Mouse (Mus musculus) heart, adult 11 months (tissue): ENCODE results near the gene Olfr464.
"Not testable (repeated sequence)": the region's sequence is repeated elsewhere in the genome, so short reads cannot be mapped to it uniquely, and the experiment has no call there.

Experiments
- DNase-seq: peaks from one replicate; pipeline ENCODE4 v3.0.0; 2022

The Olfr464 gene

DNA sequence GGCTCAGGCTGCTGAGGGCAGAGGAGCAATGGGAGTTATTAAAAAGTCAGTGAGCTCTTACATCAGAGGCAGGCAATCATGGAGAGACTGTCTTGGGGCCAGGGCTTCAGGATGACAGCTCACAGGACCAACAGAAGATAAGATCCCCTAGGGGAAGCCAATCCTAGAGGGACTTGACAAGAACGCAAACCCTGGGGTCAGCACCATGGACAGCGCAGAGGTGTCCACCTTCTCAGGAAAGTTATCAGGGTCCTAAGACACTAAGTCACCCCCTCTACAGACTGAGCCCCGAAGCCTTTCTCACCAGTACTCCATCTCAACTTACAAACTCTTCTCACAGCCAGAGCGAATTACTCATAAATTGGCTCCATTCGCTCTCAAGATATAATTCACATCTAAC is at the start of gene Olfr464:
Gene Olfr464 (minus strand): TSS at position 2 of the 400 bp plus-strand sequence.
- no peak for DNase-seq

DNA sequence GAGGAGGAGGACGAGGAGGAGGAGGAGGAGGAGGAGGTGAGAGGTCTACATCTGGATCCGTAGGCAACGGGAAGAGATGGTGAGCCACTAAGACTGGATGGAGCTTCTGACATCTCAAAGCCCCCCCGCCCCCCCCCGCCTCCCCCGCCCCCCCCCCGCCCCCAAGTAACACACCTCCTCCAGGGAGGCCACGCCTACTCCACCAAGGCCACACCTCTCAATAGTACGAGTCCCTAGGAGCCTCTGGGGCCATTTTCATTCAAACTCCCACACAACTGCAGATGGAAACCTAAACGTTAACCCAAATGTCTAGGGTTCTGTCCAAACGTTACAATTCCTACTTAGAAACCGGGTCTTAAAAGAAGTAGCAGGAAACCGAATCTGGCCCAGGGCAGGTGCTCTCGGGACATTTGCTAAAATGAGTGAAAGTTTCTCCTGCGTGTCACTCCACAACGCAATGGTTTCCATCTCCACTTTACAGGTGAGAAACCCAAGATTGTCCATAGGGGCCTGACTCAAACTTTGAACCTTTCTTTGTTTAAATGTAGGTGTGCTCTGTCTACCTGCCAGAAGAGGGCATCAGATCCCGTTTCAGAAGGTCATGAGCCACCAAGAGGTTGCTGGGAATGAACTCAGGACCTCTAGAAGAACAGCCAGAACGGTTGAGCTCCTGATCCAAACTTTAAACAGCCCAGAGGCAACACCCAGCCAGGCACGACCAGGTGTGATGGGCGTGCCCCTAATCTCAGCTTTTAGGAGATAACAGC is 47.8 kb upstream of the Olfr464 start:
- no peak for DNase-seq

DNA sequence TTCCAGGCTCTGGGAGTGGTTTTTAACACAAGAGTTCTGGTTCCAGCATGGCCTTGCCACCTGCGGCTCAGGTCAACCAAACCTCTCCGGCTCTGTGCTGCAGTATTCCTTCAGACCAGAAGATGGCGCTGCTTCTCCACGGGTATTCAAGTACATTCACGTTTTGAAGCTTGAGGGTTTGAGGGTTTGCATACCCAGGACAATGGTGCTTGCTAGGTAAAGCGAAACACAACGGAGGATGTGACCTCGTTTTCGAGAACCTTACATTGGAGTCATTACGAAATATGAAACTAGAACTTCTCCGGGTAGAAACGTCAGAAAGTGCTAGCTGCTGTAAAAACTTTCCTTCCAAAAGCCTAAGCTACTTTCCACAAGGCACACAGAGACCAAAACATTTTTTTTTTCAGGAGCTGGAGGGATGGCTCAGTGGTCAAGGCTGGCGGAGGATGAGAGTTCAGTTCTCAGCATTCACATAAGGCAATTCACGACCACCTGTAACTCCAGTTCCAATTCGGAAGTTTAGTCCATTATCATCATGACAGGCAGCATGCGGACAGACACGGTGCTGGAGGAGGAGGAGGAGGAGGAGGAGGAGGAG is 47.0 kb upstream of the Olfr464 start:
- peak; percentile 95 for DNase-seq

DNA sequence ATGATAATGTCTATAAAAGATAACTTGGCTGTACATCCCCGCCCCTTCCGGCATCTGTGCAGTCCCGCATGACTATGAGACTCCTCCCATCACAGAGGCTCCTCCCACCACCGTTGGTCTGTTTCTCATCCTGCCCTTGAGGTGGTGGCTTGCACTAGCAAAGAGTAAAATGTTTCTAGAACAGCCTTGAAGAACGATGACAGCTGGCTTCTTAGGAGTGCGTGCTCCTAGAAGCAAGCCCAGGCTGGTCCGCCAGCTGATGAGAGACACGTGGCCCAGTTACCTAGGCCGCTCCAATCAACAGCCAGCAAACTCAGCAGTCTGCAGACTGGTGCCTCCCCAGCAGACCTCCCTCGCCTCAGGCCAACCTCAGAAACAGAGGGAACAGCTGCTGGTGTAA is 45.4 kb upstream of the Olfr464 start:
- DNase-seq, result no peak

DNA sequence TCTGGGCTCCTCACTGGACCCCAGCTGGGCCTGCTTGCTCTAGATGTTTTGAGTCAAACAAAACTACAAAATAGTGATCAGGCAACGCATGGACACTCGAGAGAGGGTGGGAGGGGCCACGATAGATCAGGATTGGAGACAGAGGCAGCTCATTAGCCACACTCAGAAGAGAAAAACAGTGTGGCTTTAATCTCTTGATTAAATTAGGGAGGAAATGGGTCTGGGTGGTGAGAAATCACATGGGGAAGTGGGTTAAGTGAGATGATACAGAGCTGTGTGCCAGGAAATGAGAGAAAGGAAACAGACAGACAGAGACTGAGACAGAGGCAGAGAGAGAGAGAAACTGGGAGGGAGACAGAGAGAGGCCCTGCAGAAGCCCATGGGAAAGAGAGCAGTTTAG is 44.5 kb upstream of the Olfr464 start:
- DNase-seq, result no peak

DNA sequence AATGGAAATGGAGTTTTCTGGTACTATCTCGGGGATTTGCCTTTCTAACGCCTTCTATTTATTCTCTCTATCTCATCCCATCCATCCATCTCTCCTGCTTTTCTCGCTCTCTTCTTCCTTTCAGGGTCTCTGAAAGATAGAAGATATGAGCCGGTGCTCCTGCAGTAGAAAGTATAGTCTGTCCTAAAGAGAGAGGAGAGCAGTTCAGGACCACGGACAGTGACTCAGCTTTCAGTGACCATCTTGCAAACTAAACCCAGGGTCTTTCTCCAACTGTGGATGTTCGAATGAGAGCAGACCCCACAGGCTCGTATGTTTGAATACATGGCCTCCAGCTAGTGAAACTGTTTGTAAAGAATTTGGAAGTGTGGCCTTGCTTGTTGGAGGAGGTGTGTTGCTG is 36.3 kb upstream of the Olfr464 start:
- DNase-seq, result no peak

DNA sequence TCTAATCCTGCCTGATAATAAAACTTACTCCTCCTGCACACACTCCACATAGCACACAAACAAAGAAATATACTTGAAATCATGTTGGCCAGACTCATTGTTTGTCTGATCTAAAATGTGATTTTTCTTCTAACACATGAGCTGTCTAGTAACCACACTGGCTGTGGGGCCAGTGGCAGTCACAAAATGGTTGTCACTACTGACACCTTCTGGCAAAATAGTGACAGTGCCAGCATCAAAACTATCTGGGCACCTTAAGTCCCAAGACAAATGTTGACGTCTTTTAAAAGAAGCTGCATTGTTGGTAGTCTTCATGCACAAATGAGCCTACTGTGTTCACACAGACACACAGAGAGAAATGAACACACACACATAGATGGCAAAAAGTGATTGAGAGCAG is 34.4 kb upstream of the Olfr464 start:
- DNase-seq, result no peak

DNA sequence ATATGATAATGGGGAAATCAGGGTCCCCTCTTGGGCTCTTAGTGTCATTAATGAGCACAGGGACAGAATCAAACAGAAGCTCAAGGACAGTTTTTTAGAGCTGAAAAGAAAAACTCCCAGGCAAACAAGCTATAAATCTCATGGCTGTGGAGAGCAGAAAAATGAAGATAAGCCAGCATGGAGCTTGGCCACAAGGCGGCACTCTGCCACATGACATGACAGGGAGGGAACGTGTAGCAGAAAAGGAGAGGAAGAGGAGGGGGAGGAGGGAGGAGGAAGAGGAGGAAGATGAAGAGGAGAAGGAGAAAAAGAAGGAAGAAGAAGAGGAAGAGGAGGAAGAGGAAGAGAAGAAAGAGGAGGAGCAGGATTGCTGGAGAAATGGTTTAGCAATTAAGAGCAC is 29.2 kb upstream of the Olfr464 start:
- no peak for DNase-seq

DNA sequence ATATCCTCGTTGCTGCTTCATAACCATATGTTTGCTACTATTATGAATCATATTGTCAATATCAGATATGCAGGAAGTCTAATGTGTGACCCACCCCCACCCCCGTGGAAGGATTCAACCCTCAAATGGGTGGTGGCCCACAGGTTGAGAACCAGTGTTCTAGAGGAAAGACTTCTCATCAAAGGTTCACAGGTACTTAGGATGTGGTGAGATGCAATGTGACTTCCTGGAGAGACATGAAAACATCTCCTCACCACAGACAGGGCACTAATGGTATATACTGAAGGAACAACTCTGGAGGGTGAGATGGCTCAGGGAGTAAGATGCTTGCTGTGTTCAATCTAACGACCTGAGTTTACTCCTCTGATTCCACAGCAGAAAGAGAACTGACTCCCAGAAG is 14.7 kb upstream of the Olfr464 start:
- DNase-seq, result no peak

DNA sequence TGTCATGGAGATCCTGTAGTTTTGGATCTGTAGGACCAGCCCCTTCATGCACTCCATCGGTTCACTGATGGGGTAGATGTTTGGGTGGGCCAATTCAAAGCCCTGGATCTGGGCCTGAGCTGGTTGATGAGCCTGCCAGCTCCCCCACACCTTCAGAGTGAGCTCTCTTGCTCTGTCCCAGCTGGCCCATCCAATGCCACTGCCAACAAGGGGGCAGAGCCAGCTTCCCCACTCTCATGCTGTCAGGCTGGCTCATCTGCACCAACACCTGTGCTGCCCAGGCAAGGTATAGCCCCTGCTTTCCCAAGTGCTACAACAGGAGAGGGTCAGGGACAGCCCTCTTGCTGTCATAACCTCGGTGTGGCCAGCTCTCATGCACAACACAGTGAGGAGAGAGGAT is 13.0 kb upstream of the Olfr464 start:
- DNase-seq, result no peak

DNA sequence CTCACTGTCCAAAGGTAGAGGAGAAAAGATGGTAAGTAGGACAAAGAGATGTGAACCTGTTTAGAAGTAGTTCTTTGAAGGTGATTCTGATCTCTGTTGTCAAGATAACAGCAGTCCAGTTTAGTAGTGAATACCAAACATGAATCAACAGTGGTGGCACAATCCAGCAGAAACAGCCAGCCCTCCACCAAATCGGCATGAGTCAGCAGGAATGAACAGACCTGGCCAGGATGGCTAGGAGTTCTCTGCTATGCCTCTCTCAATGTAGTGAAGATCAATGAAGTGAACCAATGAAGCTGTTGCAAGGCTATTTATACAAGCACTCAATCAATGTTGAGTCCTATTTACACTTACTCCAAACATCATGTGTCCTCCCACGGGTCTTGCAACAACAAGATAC is 9.6 kb upstream of the Olfr464 start:
- no peak for DNase-seq

DNA sequence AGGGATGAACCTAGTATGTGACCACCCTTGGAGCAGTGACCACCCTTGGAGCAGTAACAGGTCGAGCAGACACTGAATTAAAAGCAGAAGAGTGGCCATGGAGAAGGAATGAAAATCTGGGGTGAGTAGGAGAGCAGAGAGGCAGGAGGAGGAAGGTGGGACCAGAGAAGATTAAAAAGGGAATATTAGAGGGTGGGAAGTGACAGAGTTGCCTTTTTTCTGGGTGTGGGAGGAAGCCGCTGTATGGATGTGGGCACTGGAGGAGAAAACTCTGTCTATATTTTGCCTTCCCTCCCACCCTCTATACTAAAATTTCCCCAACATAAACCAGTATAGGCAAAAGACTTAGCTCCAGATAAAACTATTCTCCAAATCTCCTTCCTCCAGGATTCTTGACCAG is 466 bp downstream of the Olfr464 start:
- no peak for DNase-seq

DNA sequence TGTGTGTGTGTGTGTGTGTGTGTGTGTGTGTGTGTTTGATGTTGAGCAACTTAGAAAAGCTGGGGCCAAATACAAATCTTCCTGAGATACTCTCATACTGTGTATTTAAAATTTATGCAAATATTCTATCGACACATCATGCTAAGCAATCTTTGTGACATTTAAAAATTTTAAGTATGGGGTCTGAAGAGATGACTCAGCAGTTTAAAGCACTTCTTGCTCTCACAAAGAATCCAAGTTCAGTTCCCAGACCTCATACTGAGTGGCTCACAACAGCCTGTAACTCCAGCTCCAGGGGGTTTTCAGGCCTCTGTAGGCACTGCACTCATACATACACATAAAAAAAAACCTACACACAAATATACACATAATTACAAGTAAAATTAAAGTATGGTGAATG is 4.8 kb downstream of the Olfr464 start:
- DNase-seq, result peak; percentile 4

DNA sequence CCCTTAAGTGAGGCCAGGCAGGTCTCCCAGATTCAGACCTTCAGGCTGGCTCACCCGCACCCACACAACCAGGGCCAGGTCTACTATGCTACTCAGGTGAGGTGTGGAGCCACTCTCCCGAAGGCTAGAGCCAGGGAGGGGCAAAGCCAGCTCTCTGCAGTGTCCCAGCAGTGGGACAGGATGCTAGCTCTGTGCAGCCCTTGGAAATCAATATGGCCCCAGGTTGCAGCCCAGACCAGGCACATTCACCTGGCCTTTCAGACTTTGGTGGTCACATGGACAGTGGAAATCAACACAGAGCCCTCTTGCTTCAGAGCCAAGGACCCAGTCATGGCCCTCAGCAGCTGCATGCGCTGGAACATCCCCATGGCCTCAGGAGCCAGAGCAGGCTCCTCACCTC is 16.4 kb downstream of the Olfr464 start:
- DNase-seq, result peak; percentile 64

DNA sequence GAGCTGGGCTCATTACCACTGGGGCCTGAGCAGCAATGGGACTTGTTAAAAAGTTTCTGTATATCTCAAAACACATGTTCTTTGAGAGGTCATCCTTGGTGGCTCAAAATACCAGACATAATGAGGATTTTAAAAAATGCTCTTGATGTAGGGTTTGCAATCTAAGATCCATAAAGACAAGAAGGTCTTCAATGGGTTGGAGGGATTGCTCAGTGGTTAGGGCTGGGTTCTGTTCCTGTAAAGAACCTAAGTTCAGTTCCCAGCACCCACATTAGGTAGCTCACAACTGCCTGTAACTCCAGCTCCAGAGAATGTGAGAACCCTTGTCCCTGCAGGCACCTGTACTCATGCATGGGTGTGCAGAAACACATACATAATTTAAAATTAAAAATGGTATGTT is 23.5 kb downstream of the Olfr464 start, which contains the start of gene Olfr463:
Gene Olfr463 (minus strand): TSS at position 101 of the 400 bp plus-strand sequence.
- no peak for DNase-seq

DNA sequence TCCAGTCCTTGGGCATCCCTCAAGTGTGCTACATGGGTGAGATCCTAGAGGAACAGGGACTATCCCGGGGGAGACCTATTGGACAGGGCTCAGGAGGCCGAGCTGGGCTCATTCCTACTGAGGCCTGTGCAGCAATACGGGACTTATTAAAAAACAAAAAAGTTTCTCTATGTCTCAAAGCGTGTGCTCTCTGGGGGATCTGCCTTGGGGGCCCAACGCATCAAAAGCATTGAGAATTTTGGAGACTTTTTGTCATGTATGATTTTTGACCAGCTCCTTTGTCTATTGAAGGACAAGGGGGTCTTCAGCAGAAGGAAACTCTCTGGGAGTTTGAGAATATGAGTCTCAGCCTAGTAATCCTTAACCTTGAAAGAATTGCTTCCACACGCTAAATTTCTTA is 28.6 kb downstream of the Olfr464 start, which contains the start of gene Olfr462:
Gene Olfr462 (minus strand): TSS at position 101 of the 400 bp plus-strand sequence.
- DNase-seq, result no peak

DNA sequence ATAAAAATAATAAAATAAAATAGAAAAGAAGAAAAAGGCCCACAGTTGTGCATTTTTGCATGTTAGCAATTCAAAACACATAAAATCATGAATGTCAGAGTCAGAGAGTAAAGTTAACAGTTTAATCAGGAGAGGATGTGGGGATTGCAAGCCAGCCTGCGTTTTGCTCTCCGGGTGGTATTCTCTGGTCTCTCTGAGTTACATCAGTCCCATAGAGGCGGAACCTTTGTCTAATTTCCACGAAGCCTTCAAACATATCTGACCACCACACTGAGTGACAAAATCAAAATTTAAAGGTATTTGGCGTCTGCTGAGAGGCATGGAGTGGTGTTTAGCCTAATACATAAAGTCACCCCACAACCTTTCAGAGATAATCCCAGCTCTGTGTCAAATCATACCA is 35.9 kb downstream of the Olfr464 start:
- no peak for DNase-seq

DNA sequence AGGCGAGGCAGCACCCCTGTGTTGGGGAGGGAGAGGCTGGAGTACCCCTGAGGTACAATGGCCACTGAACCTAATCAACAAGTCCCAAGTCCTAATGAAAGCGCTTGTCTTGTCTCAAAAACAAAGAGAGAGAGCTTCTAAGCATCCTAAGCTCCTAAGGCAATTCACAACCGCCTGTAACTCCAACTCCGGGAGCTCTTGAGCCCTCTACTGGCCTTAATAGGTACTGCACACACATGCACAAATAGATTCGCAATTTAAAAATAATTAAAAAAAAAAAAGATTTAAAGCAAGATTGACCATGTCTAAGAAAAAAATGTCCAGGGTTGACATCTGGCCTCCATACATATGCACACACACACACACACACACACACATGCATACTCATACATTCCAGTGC is 37.3 kb downstream of the Olfr464 start:
- no peak for DNase-seq

DNA sequence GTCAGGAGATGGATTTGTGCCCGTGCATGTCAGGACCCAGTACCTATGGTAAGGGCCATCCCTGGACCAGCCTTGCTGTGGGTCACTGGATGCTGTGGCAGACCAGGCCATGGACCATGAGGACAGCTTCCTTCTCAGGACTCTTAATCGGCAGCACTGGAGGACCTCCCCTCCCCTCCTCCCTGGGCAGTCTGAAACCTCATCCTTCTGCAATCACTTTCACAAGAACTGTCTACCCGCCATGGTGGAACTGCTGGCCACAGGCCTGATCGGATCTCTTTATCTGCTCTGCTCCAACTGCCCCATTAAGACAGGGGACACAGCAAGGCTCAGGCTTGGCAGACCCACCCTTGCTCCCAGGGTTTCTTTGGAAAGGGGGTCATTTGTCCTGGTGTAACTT is 39.1 kb downstream of the Olfr464 start:
- DNase-seq, result no peak

DNA sequence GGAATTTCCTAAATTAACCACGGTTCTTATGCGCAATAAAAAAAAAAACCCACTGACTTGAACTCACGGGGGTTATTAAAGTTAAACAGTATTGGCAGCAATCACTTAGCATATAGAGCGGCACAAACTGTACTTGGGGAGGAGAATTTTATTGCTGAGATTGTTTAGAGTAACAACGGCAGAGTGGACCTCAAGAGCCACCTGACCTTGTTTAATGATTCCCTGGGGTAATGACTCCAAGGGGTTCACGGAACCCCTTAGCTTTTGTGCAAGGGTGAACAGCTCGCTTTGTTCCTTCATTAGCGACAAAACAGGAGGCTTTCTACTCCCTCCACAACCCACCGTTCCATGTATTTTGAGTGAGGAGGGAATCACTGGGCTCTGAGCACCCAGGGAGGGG is 40.9 kb downstream of the Olfr464 start:
- no peak for DNase-seq

DNA sequence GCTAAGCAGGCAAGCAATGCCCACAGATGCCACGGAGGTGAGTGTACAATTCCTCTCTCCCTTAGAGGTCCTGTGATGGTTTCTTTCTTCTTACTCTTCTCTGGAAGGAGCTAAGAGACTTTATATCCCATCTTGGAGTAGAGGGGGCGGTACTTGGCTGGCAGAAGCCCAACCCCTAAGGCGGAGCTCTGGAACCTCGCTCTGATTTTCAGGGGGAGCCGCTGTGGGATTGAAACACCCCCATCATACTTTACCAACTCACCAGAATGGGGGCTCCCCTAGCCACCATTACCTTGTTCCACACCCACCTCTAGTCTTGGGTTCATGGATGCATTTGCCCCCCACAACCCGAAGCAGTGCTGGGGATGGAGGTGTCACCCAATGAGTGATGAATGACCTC is 45.3 kb downstream of the Olfr464 start, which contains the start of gene Epx:
Gene Epx (minus strand): TSS at position 101 of the 400 bp plus-strand sequence.
- DNase-seq, result no peak

DNA sequence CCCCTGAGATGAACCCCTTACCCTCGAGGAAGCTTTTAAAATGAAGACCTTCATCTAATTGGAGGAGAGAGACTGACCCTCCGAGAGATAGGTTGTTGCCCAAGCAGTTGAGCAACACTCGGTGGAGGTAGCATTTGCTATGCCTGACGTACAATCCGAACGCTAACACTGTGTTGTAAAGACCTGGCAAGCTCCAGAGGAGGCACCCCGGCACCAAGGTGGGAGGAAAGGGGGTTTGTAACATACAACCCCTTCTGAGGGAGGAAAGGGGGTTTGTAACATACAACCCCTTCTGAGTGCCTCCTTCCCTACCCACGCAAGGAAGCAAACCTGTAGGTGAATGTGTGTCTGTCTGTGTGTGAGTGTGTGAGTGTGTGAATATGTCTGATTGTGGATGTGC is 49.0 kb downstream of the Olfr464 start:
- DNase-seq, result no peak

DNA sequence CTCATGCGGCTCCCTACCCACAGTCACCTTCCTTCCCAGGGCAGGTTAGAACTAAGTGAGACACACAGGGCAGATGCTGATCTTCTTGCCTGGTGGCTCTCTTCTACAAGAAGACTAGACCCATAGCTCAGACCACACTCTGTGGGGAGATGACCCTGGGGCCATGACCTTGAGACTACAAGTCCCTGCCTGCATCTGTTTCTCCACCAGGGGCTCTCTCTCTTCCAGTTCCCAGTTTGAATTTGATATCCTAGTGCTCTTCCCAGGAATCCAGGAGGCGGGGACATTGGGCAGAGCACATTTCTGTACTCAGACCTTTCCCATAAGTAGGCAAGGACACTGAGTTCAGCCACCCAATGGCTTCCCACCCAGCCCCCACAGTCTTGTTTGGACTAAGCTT is 50.7 kb downstream of the Olfr464 start:
- no peak for DNase-seq

DNA sequence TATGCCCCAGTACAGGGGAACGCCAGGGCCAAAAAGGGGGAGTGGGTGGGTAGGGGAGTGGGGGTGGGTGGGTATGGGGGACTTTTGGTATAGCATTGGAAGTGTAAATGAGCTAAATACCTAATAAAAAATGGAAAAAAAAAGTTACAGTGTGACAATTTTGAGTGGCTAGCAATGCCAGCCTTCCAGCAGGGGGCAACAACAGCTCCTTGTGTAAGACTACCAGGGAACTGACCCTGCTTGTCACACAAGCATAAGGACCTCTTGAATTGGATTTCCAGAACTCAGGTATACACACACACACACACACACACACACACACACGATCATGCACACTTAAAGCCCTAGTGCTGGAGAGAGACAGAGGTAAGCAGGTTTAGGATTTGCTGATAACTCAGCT is 53.9 kb downstream of the Olfr464 start:
- DNase-seq, result not testable (repeated sequence)
